Mouse (Mus musculus) G1E (cell line): Measurements from ENCODE around the gene Wdr63.

Source experiments
- CTCF ChIP-seq: IDR thresholded peaks from 2 replicates; pipeline ENCODE4 v1.5.1; 2012; ENCODE audit warnings: low read depth, low read length, inconsistent platforms, mixed read lengths
- GATA1 ChIP-seq: IDR thresholded peaks from 2 replicates; pipeline ENCODE4 v1.6.1; 2012; ENCODE audit warnings: borderline replicate concordance, low read length, inconsistent platforms, mixed read lengths
- GATA2 ChIP-seq: IDR thresholded peaks from 2 replicates; pipeline ENCODE4 v1.6.1; 2012; ENCODE audit warnings: low read depth, low read length, inconsistent platforms, borderline replicate concordance
- POLR2AphosphoS5 ChIP-seq: IDR thresholded peaks from 2 replicates; pipeline ENCODE4 v1.6.1; 2012; ENCODE audit warnings: low read depth, low read length, inconsistent platforms; ENCODE audit not compliant: insufficient replicate concordance
- TAL1 ChIP-seq: conservative IDR thresholded peaks from 2 replicates; pipeline ENCODE4 v1.6.1; 2012; ENCODE audit warnings: low read depth, low read length, inconsistent platforms, mixed read lengths

GRCm38 (mm10) chr3:145992796-145993195 lies 115.1 kb downstream of the Wdr63 start:
- TF ChIP-seq TAL1 (no peak), GATA1 (no peak), CTCF (no peak), POLR2AphosphoS5 (no peak), GATA2 (no peak)
